Mouse (Mus musculus) embryonic facial prominence, embryonic 15.5 days (tissue): ENCODE measurements at regions not wholly inside any gene's neighbourhood (a gene's known extent, or its start where the extent isn't known, plus 50 kb on each side); places are given as distances from the start of the nearest gene placed in this dataset.
"Not testable (repeated sequence)": the region's sequence is repeated elsewhere in the genome, so short reads cannot be mapped to it uniquely, and the experiment has no call there.

ENCODE experiments used
- ATAC-seq: fragments of 200-750 bp; cut with Nextera tagmentation; 2 replicates; pipeline ENCODE4 v1.8.0; 2017; ENCODE audit warnings: low read depth, moderate TSS enrichment; ENCODE audit not compliant: insufficient number of reproducible peaks, low FRiP score, low TSS enrichment
- H3K27ac ChIP-seq: fragments of 300-500 bp; sonication (generic); replicated peaks from 2 replicates; pipeline ENCODE4 v1.5.1; 2015; ENCODE audit warnings: mild to moderate bottlenecking, inconsistent platforms
- H3K27me3 ChIP-seq: fragments of 300-500 bp; sonication (generic); 2 replicates; pipeline ENCODE4 v1.6.1; 2015; ENCODE audit warnings: inconsistent platforms
- H3K36me3 ChIP-seq: fragments of 300-500 bp; sonication (generic); 2 replicates; pipeline ENCODE4 v1.6.1; 2015; ENCODE audit warnings: mild to moderate bottlenecking, inconsistent platforms
- H3K4me1 ChIP-seq: fragments of 300-500 bp; sonication (generic); 2 replicates; pipeline ENCODE4 v1.6.1; 2015; ENCODE audit warnings: inconsistent platforms
- H3K4me2 ChIP-seq: fragments of 300-500 bp; sonication (generic); replicated peaks from 2 replicates; pipeline ENCODE4 v1.6.1; 2015; ENCODE audit warnings: mild to moderate bottlenecking, inconsistent platforms
- H3K4me3 ChIP-seq: fragments of 300-500 bp; sonication (generic); replicated peaks from 2 replicates; pipeline ENCODE4 v1.5.1; 2015; ENCODE audit warnings: mild to moderate bottlenecking, inconsistent platforms
- H3K9ac ChIP-seq: fragments of 300-500 bp; sonication (generic); 2 replicates; pipeline ENCODE4 v1.6.1; 2015; ENCODE audit warnings: inconsistent platforms
- H3K9me3 ChIP-seq: fragments of 300-500 bp; sonication (generic); replicated peaks from 2 replicates; pipeline ENCODE4 v1.6.1; 2016; ENCODE audit warnings: inconsistent platforms
- WGBS: fragments of 180-500 bp; shearing (Covaris S2); methylation state at CpG from one replicate; pipeline ENCODE4 v1.1.7; 2015; 5-methylcytosine and 5-hydroxymethylcytosine counted together

GRCm38 (mm10) chr5:64587895-64588738, 215.1 kb upstream of the Klf3 start:
- ATAC-seq: no peak
- H3K4me3 ChIP-seq: no peak overlapping the region
- H3K9me3 ChIP-seq: no peaks in the 10 kb centered on the region
- H3K4me1 ChIP-seq: peaks cover 13% of the 10 kb centered on the region; the same call in 1 of the 2 replicates
- H3K27ac ChIP-seq: 0 out of 2 replicates have a peak overlapping the region, but pooled peaks have one; percentile 11
- H3K27me3 ChIP-seq: no peaks in the 10 kb centered on the region
- WGBS: 39% methylated on average over 8 of the region's 8 CpGs
- no peak overlapping the region for H3K4me2 ChIP-seq
- H3K9ac ChIP-seq: no peak overlapping the region
- H3K36me3 ChIP-seq: no peaks in the 10 kb centered on the region

GRCm38 (mm10) chr5:64588768-64589167, 214.4 kb upstream of the Klf3 start:
- H3K9ac ChIP-seq, ATAC-seq, H3K4me2 ChIP-seq, H3K27ac ChIP-seq, H3K27me3 ChIP-seq, H3K36me3 ChIP-seq, H3K9me3 ChIP-seq, H3K4me3 ChIP-seq: not testable (repeated sequence)
- WGBS: 95% methylated on average over 8 of the region's 8 CpGs
- peaks cover 11% of the 10 kb centered on the region; the same call in 1 of the 2 replicates for H3K4me1 ChIP-seq

- H3K27me3 ChIP-seq: no peaks in the 10 kb centered on the region
- H3K4me2 ChIP-seq: no peak overlapping the region
- no peak overlapping the region for H3K27ac ChIP-seq
- WGBS: 76% methylated on average over 5 of the region's 5 CpGs
- no peaks in the 10 kb centered on the region for H3K36me3 ChIP-seq
- no peak for ATAC-seq
- no peaks in the 10 kb centered on the region for H3K9me3 ChIP-seq
- no peak overlapping the region for H3K9ac ChIP-seq
- peaks cover 11% of the 10 kb centered on the region; the same call in 1 of the 2 replicates for H3K4me1 ChIP-seq
- no peak overlapping the region for H3K4me3 ChIP-seq
These were observed 213.2 kb upstream of the Klf3 start for GRCm38 (mm10) chr5:64590036-64590435.

- Histone ChIP-seq H3K4me2 (no peak overlapping the region), H3K4me1 (peaks cover 15% of the 10 kb centered on the region), H3K4me3 (no peak overlapping the region), H3K9ac (no peak overlapping the region), H3K27ac (no peak overlapping the region), H3K9me3 (no peaks in the 10 kb centered on the region), H3K36me3 (no peaks in the 10 kb centered on the region), H3K27me3 (no peaks in the 10 kb centered on the region)
- ATAC-seq: no peak
- 92% methylated on average over 1 of the region's 1 CpGs for WGBS
These were observed 212.4 kb upstream of the Klf3 start for GRCm38 (mm10) chr5:64590747-64591146.

- no peak overlapping the region for H3K4me3 ChIP-seq
- H3K27me3 ChIP-seq: no peaks in the 10 kb centered on the region
- H3K9me3 ChIP-seq: no peaks in the 10 kb centered on the region
- peaks cover 18% of the 10 kb centered on the region for H3K4me1 ChIP-seq
- H3K36me3 ChIP-seq: no peaks in the 10 kb centered on the region
- ATAC-seq: no peak
- H3K4me2 ChIP-seq: no peak overlapping the region
- no peak overlapping the region for H3K27ac ChIP-seq
- no peak overlapping the region for H3K9ac ChIP-seq
- WGBS: 89% methylated on average over 2 of the region's 2 CpGs
These were observed 211.4 kb upstream of the Klf3 start for GRCm38 (mm10) chr5:64591792-64592191.

- Histone ChIP-seq H3K9ac (no peak overlapping the region), H3K27me3 (no peaks in the 10 kb centered on the region), H3K4me1 (peaks cover 19% of the 10 kb centered on the region; the same call in 1 of the 2 replicates), H3K4me2 (no peak overlapping the region), H3K36me3 (no peaks in the 10 kb centered on the region), H3K27ac (no peak overlapping the region), H3K4me3 (no peak overlapping the region), H3K9me3 (no peaks in the 10 kb centered on the region)
- 48% methylated on average over 3 of the region's 3 CpGs for WGBS
- no peak for ATAC-seq
These were observed 208.0 kb upstream of the Klf3 start for GRCm38 (mm10) chr5:64595220-64595619.

- H3K9me3 ChIP-seq: no peaks in the 10 kb centered on the region
- H3K4me2 ChIP-seq: no peak overlapping the region
- no peak for ATAC-seq
- H3K27me3 ChIP-seq: no peaks in the 10 kb centered on the region
- 25% methylated on average over 17 of the region's 17 CpGs for WGBS
- H3K9ac ChIP-seq: no peak overlapping the region
- H3K4me1 ChIP-seq: peaks cover 23% of the 10 kb centered on the region; the same call in 1 of the 2 replicates
- no peak overlapping the region for H3K4me3 ChIP-seq
- H3K36me3 ChIP-seq: no peaks in the 10 kb centered on the region
- peak overlapping the region; percentile 68 for H3K27ac ChIP-seq
These were observed 207.3 kb upstream of the Klf3 start for GRCm38 (mm10) chr5:64595751-64596344.

GRCm38 (mm10) chr5:64597021-64597420, 206.2 kb upstream of the Klf3 start:
- 66% methylated on average over 7 of the region's 7 CpGs for WGBS
- Histone ChIP-seq H3K27ac (no peak overlapping the region), H3K9me3 (no peaks in the 10 kb centered on the region), H3K36me3 (no peaks in the 10 kb centered on the region), H3K4me2 (no peak overlapping the region), H3K4me3 (no peak overlapping the region), H3K4me1 (peaks cover 23% of the 10 kb centered on the region; the same call in 1 of the 2 replicates), H3K9ac (no peak overlapping the region), H3K27me3 (no peaks in the 10 kb centered on the region)
- no peak for ATAC-seq

- no peak overlapping the region for H3K27ac ChIP-seq
- ATAC-seq: no peak
- no peaks in the 10 kb centered on the region for H3K36me3 ChIP-seq
- no peak overlapping the region for H3K4me2 ChIP-seq
- no peak overlapping the region for H3K4me3 ChIP-seq
- H3K9me3 ChIP-seq: no peaks in the 10 kb centered on the region
- 66% methylated on average over 3 of the region's 3 CpGs for WGBS
- no peaks in the 10 kb centered on the region for H3K27me3 ChIP-seq
- H3K4me1 ChIP-seq: peaks cover 23% of the 10 kb centered on the region; the same call in 1 of the 2 replicates
- no peak overlapping the region for H3K9ac ChIP-seq
These were observed 205.7 kb upstream of the Klf3 start for GRCm38 (mm10) chr5:64597451-64597850.

- WGBS: 86% methylated on average over 3 of the region's 3 CpGs
- H3K36me3 ChIP-seq: no peaks in the 10 kb centered on the region
These were observed 204.6 kb upstream of the Klf3 start for GRCm38 (mm10) chr5:64598606-64599005.

GRCm38 (mm10) chr5:64599015-64599414, 204.2 kb upstream of the Klf3 start:
- H3K4me1 ChIP-seq: peaks cover 23% of the 10 kb centered on the region; the same call in 1 of the 2 replicates
- ATAC-seq: no peak
- H3K9me3 ChIP-seq: no peaks in the 10 kb centered on the region
- H3K4me2 ChIP-seq: no peak overlapping the region
- H3K36me3 ChIP-seq: no peaks in the 10 kb centered on the region
- no peak overlapping the region; the same call in 1 of the 2 replicates for H3K27ac ChIP-seq
- WGBS: 66% methylated on average over 3 of the region's 3 CpGs
- H3K27me3 ChIP-seq: no peaks in the 10 kb centered on the region
- no peak overlapping the region for H3K9ac ChIP-seq
- no peak overlapping the region for H3K4me3 ChIP-seq

More at GRCm38 (mm10) chr5:64598606-64599005, 204.6 kb upstream of the Klf3 start:
- H3K9me3 ChIP-seq: no peaks in the 10 kb centered on the region
- H3K27me3 ChIP-seq: no peaks in the 10 kb centered on the region
- peaks cover 23% of the 10 kb centered on the region; the same call in 1 of the 2 replicates for H3K4me1 ChIP-seq
- ATAC-seq: no peak
- no peak overlapping the region for H3K4me3 ChIP-seq
- H3K27ac ChIP-seq: no peak overlapping the region
- no peak overlapping the region for H3K9ac ChIP-seq
- no peak overlapping the region for H3K4me2 ChIP-seq
